Mouse (Mus musculus) stomach, embryonic 16.5 days (tissue): ENCODE results near the gene Tnfrsf9. TPM values are rescaled to one million over a fixed set of nuclear protein-coding genes. Genes with fewer than 3 reads are reported as not detected.
A peak's percentile ranks its signal among the peaks of the same experiment; 100 is the strongest.
"Not testable (repeated sequence)": the region's sequence is repeated elsewhere in the genome, so short reads cannot be mapped to it uniquely, and the experiment has no call there.

Experiments used
- ATAC-seq: fragments of 200-750 bp; cut with Nextera tagmentation; 2 replicates; pipeline ENCODE4 v1.8.0; 2017; ENCODE audit warnings: moderate number of reproducible peaks, moderate TSS enrichment; ENCODE audit not compliant: insufficient read depth, low FRiP score
- H3K27ac ChIP-seq: fragments of 300-500 bp; sonication (generic); 2 replicates; pipeline ENCODE4 v1.5.1; 2014; ENCODE audit warnings: low read length
- H3K27me3 ChIP-seq: fragments of 300-500 bp; sonication (generic); 2 replicates; pipeline ENCODE4 v1.6.1; 2014; ENCODE audit warnings: low read length, control low read depth, mixed read lengths; ENCODE audit not compliant: control insufficient read depth, insufficient read depth
- H3K36me3 ChIP-seq: fragments of 300-500 bp; sonication (generic); 2 replicates; pipeline ENCODE4 v1.6.1; 2014; ENCODE audit warnings: low read length; ENCODE audit not compliant: control insufficient read depth, insufficient read depth
- H3K4me1 ChIP-seq: fragments of 300-500 bp; sonication (generic); 2 replicates; pipeline ENCODE4 v1.6.1; 2014; ENCODE audit warnings: low read length, control low read depth, mixed read lengths; ENCODE audit not compliant: control insufficient read depth, insufficient read depth
- H3K4me2 ChIP-seq: fragments of 300-500 bp; sonication (generic); 2 replicates; pipeline ENCODE4 v1.6.1; 2014; ENCODE audit warnings: low read depth, low read length, mixed read lengths
- H3K4me3 ChIP-seq: fragments of 300-500 bp; sonication (generic); replicated peaks from 2 replicates; pipeline ENCODE4 v1.5.1; 2014; ENCODE audit warnings: mild to moderate bottlenecking, low read length
- H3K9ac ChIP-seq: fragments of 300-500 bp; sonication (generic); 2 replicates; pipeline ENCODE4 v1.6.1; 2014; ENCODE audit warnings: low read length
- H3K9me3 ChIP-seq: fragments of 300-500 bp; sonication (generic); replicated peaks from 2 replicates; pipeline ENCODE4 v1.6.1; 2016; ENCODE audit warnings: low read length, control low read depth; ENCODE audit not compliant: control insufficient read depth
- WGBS: fragments of 180-500 bp; shearing (Covaris S2); extraction: QIAGEN DNeasy Blood & Tissue Kit; methylation state at CpG from one replicate; pipeline ENCODE4 v1.1.7; 2014; 5-methylcytosine and 5-hydroxymethylcytosine counted together
- polyA plus RNA-seq: library from polyadenylated mRNA; unstranded; fragments of >200 nt; fragmentation: Nextera tagmentation; extraction: Ambion mirVana; gene quantifications from 2 replicates; pipeline ENCODE4 v1.2.1, GENCODE M21; 2015

The Tnfrsf9 gene
- polyA plus RNA-seq, 1 experiment from 2014 or later: 0.84 TPM

DNA sequence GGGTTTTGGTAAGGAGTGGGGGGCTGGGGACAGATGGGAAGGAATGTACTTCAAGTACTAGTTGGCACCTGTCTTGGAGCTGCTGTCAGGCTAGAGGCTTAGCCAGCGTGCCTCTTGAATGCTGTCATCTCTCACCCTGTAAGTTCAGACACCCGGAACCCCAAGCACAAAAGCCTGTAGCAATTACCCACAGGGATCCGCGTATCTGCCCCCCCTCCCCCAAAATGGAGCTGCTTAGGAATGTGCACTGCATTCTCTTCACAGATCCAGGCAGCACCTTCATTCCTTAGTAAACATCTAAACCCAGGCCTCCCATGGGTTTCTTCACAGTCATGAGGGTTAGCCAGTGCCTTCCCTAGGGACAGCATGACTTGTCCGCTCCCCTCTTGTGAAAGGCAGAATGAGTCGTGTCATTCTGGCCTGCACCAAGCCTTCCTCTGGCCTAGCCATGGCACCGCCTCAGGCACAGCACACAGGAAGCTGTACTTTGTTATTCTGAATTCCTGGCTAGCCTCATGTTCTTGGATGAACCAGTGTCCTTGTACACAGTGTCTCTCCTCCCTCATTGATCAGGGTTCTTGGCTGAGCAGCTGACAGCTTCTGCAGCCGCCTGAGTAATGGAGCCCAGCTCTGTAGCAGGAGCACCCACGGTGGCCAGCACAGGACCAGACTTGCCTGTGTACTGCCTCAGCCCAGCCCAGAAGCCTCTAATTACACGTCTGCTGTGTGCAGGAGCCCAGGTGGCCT, 42.8 kb upstream of the Tnfrsf9 start:
- Histone ChIP-seq H3K27ac (peak overlapping the region; percentile 92), H3K9ac (peak overlapping the region; percentile 46), H3K4me2 (peak overlapping the region; percentile 31; the same call in 1 of the 2 replicates), H3K4me3 (no peak overlapping the region), H3K36me3 (peaks cover 6% of the 10 kb centered on the region; the same call in 1 of the 2 replicates), H3K9me3 (no peaks in the 10 kb centered on the region), H3K27me3 (no peaks in the 10 kb centered on the region), H3K4me1 (peaks cover 32% of the 10 kb centered on the region)
- whole genome bisulfite sequencing: 25% methylated on average over 10 of the region's 10 CpGs
- ATAC-seq: peak; percentile 84

DNA sequence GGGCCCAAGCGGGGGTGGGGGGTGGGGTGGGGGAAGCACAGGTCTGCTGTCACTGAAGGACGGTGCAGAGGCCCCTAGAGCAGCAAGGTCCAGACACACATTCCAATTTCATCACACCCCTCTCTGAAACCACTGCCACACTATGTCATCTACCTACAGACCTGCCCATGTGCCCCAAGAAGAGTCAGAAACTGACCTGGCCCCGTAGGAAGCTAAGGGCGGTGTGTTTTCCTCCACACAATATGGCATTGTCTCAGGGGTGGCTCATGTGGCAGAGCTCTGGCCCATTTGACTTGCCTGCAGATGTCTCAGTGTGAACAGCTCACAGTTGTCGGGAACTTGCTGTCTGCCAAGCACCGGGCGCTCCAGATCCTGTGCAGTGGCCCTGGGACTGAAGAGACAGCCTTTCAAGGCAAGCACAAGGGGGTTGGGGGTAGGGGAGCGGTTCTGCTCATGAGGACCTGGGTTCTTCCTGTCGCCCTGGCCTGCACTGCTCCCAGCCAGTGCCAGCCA, 42.2 kb upstream of the Tnfrsf9 start:
- Histone ChIP-seq H3K9ac (peak overlapping the region; percentile 46), H3K27ac (peak overlapping the region; percentile 92), H3K4me1 (peaks cover 32% of the 10 kb centered on the region), H3K36me3 (peaks cover under 1% of the 10 kb centered on the region; the same call in 1 of the 2 replicates), H3K4me2 (0 out of 2 replicates have a peak overlapping the region, but pooled peaks have one; percentile 31), H3K4me3 (no peak overlapping the region), H3K9me3 (no peaks in the 10 kb centered on the region), H3K27me3 (no peaks in the 10 kb centered on the region)
- peak; percentile 35; the same call in 1 of the 2 replicates for ATAC-seq
- WGBS: 47% methylated on average over 9 of the region's 9 CpGs

DNA sequence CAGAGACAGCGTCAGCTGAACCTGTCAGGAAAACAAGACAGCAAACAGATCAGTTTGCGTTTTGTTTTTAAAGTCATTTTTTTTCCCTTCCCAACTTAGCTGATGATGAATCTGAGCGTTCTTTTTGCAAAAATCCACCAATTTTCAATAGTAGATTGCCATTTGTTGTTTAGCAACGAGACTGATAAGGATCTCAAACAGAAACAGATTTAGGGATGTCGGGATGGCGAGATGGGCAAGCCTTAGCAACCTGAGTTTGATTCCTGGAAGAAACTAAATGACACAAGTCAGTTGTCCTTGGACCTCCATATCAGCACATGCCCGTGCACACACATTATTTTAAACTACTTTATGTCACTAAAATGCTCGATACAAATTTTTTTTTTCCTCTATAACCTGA, 41.7 kb upstream of the Tnfrsf9 start:
- Histone ChIP-seq H3K27me3 (no peaks in the 10 kb centered on the region), H3K36me3 (no peaks in the 10 kb centered on the region), H3K27ac (peak overlapping the region; percentile 92), H3K9ac (no peak overlapping the region), H3K9me3 (no peaks in the 10 kb centered on the region), H3K4me2 (no peak overlapping the region), H3K4me3 (no peak overlapping the region), H3K4me1 (peaks cover 32% of the 10 kb centered on the region)
- WGBS: 62% methylated on average over 8 of the region's 8 CpGs
- ATAC-seq: no peak

DNA sequence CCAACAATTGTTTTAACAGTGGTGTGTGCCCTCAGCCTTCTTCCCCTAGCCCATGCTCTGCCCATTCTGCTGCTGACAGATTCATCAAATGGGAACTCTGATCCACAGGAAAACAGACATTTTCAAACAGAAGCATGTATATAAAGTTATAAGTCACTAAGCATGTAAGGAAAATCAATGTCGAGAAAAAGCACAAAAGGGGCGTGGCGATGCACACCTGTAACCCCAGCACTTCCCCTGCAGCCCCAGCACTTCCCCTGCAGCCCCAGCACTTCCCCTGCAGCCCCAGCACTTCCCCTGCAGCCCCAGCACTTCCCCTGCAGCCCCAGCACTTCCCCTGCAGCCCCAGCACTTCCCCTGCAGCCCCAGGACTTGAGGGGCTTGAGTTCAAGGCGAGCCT, 39.9 kb upstream of the Tnfrsf9 start:
- H3K4me3 ChIP-seq, ATAC-seq, H3K4me2 ChIP-seq, H3K27ac ChIP-seq, H3K9ac ChIP-seq, H3K36me3 ChIP-seq, H3K27me3 ChIP-seq: not testable (repeated sequence)
- 56% methylated on average over 4 of the region's 4 CpGs for whole genome bisulfite sequencing
- Histone ChIP-seq H3K9me3 (peaks cover 12% of the 10 kb centered on the region), H3K4me1 (peaks cover 25% of the 10 kb centered on the region)

DNA sequence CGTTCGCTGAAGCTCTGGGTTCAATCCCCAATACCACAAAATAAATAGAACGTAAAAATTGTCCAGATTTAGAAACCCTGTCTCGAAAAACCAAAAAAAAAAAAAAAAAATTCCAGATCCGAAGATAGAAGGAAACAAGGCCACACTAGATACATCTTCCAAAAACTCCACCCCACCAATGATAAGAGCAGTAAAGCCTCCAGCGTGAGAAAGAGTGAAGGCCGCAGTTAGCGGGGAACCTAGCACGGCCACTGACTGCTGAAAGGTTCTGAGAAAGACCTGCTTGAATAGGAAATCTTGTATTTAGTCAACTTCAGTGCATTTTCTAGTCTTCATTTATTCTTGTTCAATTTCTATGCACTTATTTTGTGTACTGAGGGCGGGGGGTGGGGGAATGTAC, 39.0 kb upstream of the Tnfrsf9 start:
- no peak for ATAC-seq
- WGBS: 67% methylated on average over 10 of the region's 10 CpGs

DNA sequence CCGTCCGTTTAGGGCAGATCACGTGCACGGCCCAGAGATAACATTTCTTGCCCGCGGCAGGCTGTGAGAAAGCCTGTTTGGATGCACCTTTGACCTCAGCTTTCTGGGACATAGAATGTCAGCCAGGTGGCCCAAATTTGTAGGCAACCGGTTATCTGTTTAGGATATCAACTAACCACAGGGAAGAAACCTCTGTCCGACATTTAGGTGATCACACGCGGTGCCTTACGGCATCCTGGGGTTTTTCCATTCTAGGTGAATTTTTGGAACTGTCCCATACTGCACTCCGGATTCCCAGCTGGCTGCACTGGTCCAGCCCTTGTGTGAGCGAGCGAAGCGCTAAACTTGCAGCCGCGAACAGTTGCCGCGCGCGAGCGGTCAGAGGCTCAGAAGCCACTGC, 34.7 kb upstream of the Tnfrsf9 start:
- 94% methylated on average over 22 of the region's 22 CpGs for WGBS
- Histone ChIP-seq H3K9ac (no peak overlapping the region), H3K27ac (no peak overlapping the region), H3K9me3 (peaks cover 24% of the 10 kb centered on the region), H3K4me2 (no peak overlapping the region), H3K4me3 (no peak overlapping the region), H3K36me3 (no peaks in the 10 kb centered on the region), H3K4me1 (no peaks in the 10 kb centered on the region), H3K27me3 (no peaks in the 10 kb centered on the region)
- no peak for ATAC-seq

More for the DNA sequence above, 39.0 kb upstream of the Tnfrsf9 start:
- Histone ChIP-seq H3K27ac (no peak overlapping the region; the same call in 1 of the 2 replicates), H3K36me3 (no peaks in the 10 kb centered on the region), H3K9me3 (peaks cover 22% of the 10 kb centered on the region), H3K9ac (no peak overlapping the region), H3K27me3 (no peaks in the 10 kb centered on the region), H3K4me1 (peaks cover 22% of the 10 kb centered on the region), H3K4me3 (no peak overlapping the region), H3K4me2 (no peak overlapping the region)

DNA sequence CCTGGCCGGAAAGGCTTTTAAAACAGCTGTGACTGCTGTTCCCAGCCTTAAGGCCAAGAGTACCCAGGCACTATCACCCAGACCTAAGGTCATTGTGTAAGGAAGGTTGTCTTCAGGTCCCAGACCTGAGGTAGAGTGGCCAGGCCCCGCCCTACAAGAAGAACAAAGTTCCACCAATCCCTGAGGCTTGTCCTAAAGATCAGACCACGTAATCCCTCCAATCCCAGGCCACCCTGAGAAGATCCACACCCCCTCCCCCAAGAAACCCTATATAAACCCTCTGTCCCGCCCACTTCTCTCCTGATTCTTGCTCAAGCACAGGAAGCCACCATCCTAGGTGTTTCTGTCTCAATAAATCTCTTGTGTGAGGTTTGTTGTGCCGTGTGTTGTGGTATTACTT, 34.0 kb upstream of the Tnfrsf9 start:
- Histone ChIP-seq H3K9ac (no peak overlapping the region), H3K9me3 (peaks cover 24% of the 10 kb centered on the region), H3K36me3 (no peaks in the 10 kb centered on the region), H3K27ac (no peak overlapping the region), H3K4me3 (no peak overlapping the region), H3K4me1 (no peaks in the 10 kb centered on the region), H3K27me3 (no peaks in the 10 kb centered on the region), H3K4me2 (no peak overlapping the region)
- 77% methylated on average over 5 of the region's 5 CpGs for WGBS
- ATAC-seq: no peak

DNA sequence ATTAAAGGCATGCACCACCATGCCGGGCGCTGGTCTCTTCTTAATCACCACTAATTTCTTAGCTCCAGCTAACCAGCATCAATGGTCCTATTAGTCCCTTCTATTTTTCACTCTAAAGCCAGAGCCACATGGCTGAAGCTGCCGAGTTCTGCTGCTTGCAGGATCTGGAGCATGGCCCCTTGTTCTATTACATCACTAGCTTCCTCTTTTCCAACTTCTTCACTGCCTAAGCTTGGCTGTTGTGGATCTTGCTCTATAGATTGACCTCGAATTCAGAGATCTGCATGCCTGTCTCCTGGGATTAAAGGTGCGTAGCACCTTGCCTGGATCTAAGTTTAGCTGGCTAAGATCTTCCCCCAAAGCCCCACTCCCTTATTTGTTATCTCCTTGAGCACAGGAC, 31.7 kb upstream of the Tnfrsf9 start:
- Histone ChIP-seq H3K4me1 (no peaks in the 10 kb centered on the region), H3K9me3 (peaks cover 24% of the 10 kb centered on the region), H3K27me3 (no peaks in the 10 kb centered on the region), H3K4me2 (no peak overlapping the region), H3K36me3 (no peaks in the 10 kb centered on the region), H3K9ac (no peak overlapping the region), H3K4me3 (no peak overlapping the region), H3K27ac (no peak overlapping the region)
- ATAC-seq: no peak
- 87% methylated on average over 5 of the region's 5 CpGs for WGBS

DNA sequence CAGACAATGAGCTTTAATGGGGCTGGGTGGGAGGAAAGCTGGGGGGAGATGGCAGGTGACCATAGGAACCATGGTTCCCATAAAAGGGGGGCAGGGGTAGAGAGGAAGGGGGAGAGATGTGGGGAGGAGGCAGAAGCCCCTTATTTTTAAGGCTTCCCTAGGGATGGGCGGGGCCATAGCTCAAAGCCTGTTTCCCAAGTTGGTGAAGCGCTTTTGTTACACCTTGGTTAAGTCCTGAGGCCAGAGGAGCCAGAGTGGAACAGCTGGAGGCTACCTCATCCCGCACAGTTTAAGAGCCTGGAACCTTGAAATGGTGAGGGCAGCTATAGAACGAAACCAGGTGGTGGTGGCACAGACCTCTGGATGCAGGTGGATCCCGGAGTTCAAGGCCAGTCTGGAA, 26.5 kb upstream of the Tnfrsf9 start:
- Histone ChIP-seq H3K4me2 (no peak overlapping the region), H3K27ac (no peak overlapping the region), H3K9me3 (no peaks in the 10 kb centered on the region), H3K27me3 (no peaks in the 10 kb centered on the region), H3K4me3 (no peak overlapping the region), H3K36me3 (no peaks in the 10 kb centered on the region), H3K4me1 (peaks cover 5% of the 10 kb centered on the region), H3K9ac (no peak overlapping the region)
- WGBS: 71% methylated on average over 5 of the region's 5 CpGs
- no peak for ATAC-seq
